Mouse (Mus musculus) gastrocnemius, postnatal 10 days (tissue): ENCODE results near the gene Upf2. TPM values are rescaled to one million over a fixed set of nuclear protein-coding genes. Genes with fewer than 3 reads are reported as not detected.
A peak's percentile ranks its signal among the peaks of the same experiment; 100 is the strongest.

Experiments
- DNase-seq: peaks from one replicate; pipeline ENCODE4 v3.0.0; 2021; ENCODE audit warnings: mixed read lengths
- long read RNA-seq, 2 experiments: library from polyadenylated mRNA; stranded (forward); transcript quantifications; one replicate each; pipeline ENCODE4 v2.0.0; 2021
- total RNA-seq, 2 experiments: library from RNA; stranded (reverse); gene quantifications; 2 replicates each; pipeline ENCODE4 v1.2.3; 2021

Gene Upf2
- 10 to 100 TPM; 12.9 to 15.9 TPM for total RNA-seq
- long read RNA-seq, experiment 1, full-length matches to known transcripts, result 8 of 17 reads
- long read RNA-seq, experiment 1, partial matches to known transcripts, result 4 of 17 reads
- long read RNA-seq, experiment 1, other reads (novel, unspliced or antisense), result 5 of 17 reads
- long read RNA-seq, experiment 2, full-length matches to known transcripts, result 4 of 12 reads
- long read RNA-seq, experiment 2, partial matches to known transcripts, result 6 of 12 reads
- long read RNA-seq, experiment 2, other reads (novel, unspliced or antisense), result 2 of 12 reads

DNA sequence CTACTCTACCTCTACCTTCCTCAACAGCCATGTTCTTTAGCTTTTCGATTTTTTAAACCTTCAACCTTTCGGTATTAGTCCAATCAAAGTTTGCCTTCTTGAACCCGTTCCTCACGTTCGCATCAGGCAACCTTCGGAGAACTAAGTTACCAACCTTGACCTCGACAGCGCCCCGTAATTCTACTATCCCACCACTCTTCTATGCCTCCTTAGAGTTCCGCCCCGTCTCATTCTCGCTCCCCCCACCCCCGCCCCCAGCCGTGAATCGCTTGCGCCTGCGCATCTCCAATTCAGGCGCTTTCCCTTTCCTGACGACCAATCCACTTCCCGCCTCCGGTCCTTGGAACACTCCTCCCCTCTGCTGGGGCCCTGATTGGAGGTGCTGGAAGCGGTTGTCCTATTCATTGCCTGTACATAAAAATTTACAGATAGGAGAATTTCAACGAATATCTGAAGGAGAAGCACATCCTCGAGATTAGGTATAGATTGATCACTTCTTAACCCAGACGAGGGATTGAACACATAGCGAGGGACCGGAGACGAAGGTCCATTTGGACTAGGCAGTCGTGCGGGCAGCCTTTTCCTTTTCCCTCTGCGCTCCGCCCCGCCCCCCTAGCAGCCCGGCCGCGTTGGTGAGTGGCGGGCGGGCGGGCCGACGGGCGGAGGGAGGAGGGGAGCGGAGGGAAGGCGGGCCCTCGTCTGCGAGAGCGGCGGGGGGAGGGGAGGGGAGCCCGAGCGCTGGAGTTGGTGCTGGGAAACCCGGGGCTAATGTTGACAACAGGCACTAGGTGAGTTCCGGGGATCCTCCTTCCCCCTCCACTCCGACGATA lies at the start of gene Upf2:
TSS of gene Upf2 (plus strand) at position 704 of the 830 bp plus-strand sequence.
- peak; percentile 96 for DNase-seq

DNA sequence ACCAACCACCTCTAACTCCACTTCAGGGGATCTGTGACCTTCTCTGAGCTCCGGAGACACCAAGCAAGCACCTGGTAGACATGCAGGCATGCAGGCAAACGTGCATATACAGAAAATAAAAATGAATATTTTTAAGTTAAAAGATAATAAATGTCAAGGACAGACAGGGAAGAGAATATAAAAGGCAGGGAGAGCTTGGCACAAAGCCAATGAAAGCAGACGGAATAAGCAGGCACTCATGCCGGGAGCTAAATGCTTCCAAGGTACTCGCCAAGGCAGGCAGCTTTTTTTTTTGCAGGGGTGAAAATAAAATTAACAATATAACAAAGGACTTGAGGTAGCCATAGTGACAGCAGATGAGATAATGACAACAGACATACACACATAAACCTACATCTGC lies 45.2 kb upstream of the Upf2 start:
- DNase-seq, result no peak

DNA sequence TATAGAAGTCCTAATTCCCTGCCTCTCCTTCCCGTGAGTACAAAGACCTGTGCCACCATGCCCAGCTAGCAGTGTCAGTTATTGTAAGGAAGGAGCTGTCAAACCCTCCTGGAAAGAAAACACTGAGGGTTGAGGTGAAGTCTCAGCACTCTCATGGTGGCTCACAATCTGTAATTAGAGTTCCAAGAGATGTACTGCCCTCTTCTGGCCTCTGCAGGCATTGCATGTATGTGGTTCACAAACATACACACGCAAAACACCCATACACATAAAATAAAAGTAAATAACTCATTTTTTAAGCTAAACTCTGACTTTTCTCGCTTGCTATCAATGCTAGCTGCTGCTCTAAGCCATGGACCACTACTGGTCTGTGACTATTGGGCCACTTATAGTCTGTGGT lies 44.6 kb upstream of the Upf2 start:
- peak; percentile 37 for DNase-seq

DNA sequence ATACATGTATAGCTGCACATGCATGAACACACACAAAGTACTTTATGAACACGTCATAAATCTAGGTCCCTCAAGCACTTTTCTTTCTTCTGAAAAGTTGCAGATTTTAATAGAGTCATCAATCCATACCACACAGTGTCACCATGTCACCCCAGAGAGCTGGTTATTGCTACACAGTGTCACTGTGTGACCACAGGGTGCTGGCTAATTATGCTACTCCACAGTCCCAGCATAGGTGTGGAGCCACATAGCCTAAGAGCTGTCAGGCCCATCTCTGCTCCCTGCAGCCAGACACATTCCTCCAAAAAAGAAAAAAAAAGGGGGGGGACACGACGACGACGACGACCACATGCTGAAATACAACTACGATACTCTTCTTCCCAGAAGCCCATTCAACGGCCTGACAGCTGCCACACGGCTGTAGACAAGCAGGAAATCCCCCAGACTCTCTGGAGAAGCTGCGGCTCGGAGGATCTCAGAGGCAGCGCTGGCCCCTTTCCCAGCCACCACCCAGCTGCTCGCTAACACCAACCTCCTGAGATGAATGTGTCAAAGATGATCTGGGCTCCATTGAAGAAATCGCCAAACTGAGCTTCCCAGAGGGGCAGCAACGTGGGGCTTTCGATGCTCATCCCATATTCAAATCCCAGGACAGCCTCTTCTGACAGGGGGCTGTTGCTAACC lies 39.8 kb upstream of the Upf2 start:
- no peak for DNase-seq

DNA sequence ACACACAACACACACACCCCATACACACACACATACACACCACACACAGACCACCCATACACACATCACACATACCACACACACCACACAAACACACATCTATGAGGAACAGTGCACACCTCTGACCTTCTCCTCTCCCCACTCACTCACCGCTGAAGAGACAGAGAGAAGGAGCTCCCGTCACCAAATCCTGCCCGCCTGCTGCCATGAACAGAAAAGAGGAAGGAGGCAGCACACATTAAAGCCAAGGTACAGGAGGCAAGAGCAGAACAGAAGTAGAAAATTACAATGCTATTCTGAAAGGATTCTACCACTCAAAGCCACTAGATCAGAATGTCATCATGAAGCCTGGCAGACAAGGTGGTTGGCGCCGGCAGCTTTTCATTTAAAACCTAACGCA lies 28.4 kb upstream of the Upf2 start:
- DNase-seq, result no peak

DNA sequence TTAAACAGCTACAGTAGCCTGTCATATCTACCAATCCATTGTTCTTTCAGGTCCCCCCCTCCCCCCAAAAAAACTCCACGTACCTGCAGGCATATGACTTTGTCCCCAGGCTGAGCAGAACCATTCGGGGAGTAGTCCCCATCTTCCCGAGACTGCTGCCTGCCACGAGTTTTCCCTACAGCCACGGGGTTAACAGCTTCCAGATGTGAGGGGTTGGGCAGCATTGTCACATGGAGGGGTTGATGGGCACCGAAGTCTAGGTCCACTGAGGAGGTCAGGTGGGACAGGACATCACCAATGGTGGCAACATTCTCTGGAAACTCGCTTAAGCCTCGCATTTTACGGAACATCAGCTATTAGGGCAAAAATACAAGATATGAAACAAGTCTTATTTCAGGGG lies 27.5 kb upstream of the Upf2 start:
- DNase-seq, result no peak

DNA sequence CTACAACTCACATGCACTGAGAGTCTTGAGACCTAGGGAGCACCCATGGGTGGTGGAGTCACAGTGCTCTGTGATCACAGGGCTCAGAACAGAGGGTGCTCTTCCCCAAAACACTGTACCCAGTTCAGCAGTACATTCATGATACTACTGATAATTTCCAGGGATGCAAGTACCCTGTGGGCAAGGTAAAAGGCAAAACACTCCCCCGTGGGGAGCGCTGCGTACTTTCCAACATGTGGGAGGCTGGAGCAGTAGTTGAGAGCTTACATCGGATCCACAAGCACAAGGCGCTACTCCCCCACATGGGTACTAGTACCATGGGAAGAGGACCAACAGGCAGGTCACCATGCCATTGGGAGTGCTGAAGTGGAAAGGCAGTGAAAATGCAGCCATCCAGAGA lies 23.8 kb upstream of the Upf2 start:
- DNase-seq, result no peak

DNA sequence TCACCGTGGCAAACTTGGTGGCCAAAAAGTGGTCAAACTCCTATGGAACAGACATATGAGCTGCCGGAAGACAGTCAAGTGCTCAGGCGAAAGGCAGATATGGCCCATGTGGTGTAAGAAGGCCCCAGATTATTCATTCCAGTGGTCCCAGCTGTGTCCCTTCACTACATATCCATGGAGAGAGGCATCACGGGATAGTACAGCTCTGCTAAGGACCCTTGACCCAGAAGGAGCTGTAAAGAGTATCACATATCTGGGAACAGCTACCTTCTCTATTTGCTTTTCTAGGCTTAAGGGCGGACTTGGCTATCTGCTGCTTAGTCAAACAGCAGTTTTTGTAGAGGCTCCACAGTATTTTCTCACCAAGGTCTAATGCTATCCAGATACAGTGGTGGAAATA lies 21.5 kb upstream of the Upf2 start:
- DNase-seq, result no peak

DNA sequence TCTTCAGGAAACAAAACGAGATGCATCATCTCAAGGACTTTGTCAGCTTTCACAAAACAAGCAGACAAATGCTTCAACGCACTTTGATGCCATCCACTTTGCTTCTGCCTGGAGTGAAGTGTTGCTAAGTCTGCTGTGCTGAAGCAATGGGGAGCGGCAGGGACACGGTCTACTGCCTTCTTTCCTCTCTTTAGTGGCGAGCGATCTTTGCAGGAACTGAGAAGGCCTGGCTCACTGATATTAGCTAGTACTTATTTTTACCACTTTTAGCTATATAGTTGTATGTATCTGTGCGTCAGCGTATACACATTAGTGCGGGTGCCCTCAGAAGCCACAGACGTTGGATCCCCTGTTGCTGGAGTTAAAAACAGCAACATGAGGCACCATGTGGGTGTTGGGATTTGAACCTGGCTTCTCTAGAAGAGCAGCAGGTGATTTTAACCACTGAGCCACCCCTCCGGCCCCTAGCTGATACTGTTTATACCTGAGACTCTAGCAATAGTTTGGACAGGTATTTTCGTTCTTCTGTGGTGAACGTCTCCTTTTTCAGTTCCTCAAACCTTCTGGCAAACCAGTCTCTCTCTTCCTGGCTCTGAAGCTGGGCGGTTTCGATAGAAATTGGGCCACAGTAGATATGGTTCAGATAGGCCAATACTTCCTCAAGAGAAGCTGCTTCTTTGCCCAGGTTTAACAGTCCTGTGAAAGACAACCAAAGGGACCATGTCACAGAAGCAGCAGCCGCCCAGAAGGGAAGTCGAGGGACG lies 20.8 kb upstream of the Upf2 start:
- DNase-seq, result no peak

DNA sequence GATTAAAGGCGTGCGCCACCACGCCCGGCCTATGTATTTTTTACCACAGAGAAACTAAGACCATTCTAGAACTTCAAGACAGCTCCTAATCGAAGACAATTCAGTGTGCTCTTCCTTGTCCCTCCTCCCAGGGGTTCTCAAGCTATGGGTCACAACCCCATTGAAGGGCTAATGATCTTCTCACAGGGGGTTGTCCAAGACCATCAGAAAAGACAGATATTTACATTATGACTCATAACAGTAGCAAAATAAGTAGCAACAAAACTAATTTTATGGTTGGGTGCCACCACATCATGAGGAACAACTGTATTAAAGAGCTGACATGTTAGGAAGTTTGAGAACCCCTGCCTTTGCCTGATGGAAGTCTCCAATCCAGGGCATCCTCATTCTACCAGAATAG lies 19.3 kb upstream of the Upf2 start:
- DNase-seq, result no peak

DNA sequence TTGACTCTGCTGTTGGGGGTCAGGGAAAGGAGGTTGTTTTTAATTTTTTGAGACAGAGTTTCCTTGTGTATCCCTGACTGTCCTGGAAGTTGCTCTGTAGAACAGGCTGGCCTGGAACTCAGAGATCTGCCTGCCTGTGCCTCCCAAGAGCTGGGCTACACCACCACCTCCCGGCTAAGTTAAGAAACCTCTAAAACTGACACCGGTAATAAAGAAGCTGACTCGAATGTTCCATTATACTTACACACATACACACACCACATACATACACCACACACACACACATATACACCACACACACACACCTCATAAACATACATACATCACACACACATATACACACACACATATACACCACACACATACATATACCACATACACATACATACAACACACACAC lies 16.3 kb upstream of the Upf2 start:
- DNase-seq, result no peak

DNA sequence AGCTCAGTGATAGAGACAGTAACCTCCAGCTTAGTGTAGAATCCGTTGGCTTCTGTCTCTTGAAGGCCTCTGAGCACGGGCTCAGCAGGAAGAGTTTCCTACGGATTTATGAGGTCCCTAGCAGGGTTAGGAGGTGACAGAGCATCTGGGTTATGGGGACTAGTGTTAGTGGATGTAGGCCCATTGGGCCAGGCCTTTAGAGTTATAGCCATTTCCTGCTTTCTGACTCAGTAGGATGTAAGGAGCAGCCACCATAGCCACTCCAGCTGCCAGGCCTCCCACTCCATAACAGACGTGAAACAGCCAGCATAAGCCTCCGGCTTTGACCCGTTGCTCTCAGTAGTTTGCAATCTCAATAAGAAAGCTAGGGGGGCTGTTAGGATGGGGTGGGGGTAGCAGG lies 15.2 kb upstream of the Upf2 start:
- DNase-seq, result no peak

DNA sequence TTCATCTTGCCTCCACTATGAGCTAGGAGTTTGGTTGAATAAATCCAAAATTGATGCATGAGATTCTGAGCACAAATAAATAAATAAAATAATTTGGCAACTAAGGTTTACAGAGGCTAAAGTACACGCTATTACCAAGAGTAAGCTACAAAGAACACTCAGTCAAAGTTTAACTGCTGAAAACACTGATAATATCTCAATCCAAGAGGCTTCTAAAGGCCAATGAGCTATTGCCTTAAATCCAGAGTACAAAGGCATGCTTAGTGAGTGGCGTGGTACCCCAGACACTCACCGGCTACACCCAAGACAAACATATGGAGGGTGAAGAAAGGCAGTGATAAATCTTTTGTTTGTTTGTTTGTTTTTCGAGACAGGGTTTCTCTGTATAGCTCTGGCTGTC lies 14.7 kb upstream of the Upf2 start:
- DNase-seq, result no peak

DNA sequence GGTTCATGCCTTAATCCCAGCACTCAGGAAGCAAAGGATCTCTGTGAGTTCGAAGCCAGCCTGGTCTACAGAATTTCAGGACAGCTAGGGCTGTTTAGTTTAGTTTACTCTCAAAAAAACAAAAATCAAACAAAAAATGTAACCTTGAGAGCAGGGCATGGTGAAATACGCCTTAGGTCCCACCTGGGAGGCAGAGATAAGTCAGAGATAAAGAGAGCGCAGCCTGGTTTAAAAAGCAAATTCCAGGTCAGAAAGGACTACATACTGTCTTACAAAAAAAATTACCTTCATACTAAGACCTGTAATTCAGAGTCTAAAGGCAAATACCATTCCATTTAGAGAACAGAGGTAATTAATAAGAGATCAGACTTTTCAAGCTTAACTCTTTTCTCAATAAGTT lies 11.9 kb upstream of the Upf2 start:
- no peak for DNase-seq

DNA sequence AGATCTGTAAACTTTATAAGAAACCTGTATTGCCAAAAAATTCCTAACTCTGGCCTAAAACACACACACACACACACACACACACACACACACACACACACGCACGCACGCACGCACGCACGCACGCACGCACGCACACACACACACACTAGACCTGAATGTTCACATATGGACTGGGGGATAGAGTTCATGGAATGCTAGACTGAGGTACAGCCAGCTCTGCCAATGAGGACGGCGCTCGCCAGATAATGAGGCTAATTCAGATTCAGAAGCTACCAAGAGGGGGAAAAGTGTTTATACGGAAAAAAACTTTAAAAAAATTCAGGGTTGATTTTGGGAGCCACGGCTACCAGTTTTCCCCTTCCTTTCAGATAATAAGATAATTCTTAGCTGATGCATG lies 11.4 kb upstream of the Upf2 start:
- DNase-seq, result no peak

DNA sequence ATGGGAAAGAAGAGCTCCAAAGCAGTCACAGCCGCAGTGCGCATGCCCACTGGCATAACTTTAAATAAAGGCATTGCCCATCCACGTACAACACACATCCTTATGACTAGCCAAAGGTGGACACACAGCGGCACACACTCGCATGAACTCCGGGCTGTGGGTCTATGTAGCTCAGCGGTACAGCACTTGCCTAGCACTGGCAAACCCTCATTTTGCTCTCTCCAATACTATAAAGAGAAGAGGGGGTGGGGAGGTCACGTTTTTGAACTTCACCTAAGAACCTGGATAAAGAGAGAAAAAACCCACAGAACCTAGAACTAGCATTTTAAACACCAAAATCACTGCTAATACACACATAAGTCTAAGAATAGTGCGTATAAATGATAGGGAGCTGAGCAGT lies 10.3 kb upstream of the Upf2 start:
- DNase-seq, result no peak

DNA sequence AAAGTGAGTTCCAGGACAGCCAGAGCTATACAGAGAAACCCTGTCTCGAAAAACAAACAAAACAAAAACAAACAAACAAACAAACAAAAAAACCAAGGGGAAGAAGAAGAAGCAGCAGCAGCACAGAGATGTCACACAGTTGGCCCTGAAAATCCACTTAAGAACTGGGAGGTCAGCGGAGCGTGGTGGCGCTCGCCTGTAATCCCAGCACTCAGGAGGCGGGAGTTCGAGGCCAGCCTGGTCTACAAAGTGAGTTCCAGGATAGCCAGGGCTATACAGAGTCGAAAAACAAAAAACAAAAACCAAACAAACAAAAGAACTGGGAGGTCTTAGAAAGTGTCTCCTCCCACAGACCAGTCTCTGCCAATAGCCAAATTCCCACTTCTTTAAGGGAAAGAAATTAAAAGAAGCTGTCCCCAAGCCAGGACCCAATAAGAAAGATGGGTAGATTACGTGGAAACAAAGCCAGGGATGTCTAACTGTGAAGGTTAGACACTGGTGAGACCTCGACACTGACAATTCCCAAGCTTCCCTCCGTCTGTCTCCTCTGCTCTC lies 9.3 kb upstream of the Upf2 start:
- DNase-seq, result no peak

DNA sequence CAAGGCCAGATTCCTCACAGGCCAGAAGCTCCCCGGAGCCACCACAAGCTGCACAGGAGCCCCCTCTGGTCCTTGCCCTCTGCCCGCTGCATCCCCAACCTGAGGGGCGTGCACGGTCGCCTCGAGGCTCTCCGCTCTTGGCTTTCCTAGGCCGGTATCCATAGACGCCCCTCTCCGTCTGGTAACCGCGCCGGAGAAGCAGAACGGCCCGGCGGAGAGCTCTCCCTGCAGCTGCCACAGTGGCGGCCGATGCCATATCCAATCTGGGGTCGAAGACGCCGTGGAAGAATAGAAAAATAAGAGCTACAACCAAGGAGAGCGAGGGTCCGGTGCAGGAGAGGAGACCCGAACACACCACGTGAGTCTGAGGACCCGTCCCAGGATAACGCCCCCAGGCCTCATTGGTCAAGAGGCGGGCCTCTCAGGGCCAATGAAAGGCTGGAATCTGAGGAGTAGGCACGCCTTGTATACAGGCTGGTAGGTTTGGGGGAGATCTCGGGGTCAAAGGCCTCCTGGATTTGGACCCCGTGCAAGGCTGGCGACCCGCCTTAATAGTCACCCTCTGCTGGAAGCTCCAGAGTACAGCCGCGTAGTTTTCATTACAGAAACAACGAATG lies 8.7 kb upstream of the Upf2 start, which contains the start of gene Dhtkd1:
TSS of gene Dhtkd1 (minus strand) at position 377 of the 617 bp plus-strand sequence.
- DNase-seq, result peak; percentile 46

DNA sequence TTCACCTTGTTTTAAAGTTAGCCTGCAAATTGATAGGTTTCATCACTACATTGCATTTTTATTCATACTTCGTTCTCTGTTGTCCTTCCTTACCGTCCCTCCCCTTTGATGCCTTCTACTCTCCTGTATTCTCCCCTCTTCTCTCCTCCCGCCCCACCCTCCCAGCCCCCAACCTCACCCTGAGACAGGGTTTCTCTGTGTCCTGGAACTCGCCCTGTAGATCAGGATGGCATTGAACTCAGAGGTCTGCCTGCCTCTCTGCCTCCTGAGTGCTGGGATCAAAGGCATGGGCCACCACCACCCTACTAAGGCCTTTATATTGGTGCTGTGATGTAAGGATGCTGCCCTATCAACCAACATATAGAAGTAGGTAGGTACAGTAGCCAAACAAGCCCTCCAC lies 8.2 kb upstream of the Upf2 start:
- no peak for DNase-seq

DNA sequence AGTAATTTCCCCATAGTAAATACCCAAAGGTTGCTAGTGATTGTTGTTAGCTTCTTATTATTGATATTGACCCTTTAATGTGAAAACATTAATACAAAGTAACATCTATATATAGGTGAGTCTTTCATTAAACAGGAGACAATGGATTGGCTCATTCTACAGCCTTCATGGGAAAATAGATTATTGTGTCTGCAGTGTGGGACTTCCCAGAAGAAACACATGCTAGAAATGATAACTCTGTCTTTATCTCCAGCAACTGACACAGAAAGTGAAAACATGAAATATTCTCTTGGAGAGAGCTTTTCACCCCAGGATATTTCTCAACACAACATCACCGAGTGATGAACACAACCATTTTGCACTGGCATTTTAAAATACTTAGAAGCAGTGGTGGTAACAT lies 5.6 kb upstream of the Upf2 start:
- DNase-seq, result no peak

DNA sequence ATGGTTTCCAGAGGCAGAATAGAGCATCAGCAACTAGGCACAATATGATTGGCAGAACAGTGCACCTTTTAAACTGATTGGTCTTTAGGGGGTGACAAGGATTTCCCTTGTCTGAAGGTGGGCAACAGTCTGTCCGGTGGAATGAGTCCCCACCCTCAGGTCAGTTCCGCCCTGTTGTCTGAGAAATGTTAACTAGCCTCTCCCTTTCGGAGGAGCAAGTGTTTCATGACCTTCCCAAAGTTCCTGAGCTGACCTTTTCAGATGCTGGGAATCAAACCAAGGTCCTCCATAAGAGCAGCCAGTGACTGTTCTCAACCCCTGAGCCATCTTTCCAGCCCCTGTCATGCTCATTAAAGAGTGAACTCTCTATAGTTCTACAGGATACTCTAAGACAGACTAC lies 4.4 kb upstream of the Upf2 start:
- DNase-seq, result no peak

DNA sequence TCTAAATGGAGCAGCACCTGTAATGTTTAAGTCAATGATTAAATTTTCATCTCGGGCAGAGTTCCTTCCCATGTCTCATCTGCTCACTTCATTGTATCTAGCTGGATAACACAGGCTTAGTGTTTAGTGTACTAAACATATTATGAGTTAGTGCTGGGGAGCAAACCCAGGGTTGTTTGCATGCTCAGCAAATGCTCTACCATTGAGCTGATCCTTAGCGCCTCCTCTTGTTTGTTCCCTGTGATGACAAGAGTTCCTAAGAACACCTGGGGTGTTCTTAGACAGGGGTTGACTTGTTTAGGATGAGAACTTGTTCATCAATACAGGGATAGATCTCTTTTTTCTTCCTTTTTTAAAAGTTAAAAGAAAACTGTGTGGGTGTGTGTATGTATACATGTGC lies 2.3 kb upstream of the Upf2 start:
- no peak for DNase-seq
